In genomic region chr13:41701829-41702231, GRCm38 (mm10) we compare ENCODE assay signal across 13 mouse cellular contexts.
"Had no signal": no experiment of that assay in that cellular context is flagged by ENCODE, and none has a peak within 500 bp of the region (broad histone marks: within the 10 kb centered on the region; RNA-seq: fewer than 3 reads in every experiment).

No protein-coding gene starts in this region.

- H3K9ac ChIP-seq: liver, embryonic 13.5 days; liver, postnatal 0 days; lung, embryonic 15.5 days; midbrain, embryonic 13.5 days; stomach, embryonic 15.5 days had no signal

- H3K27me3 ChIP-seq: liver, embryonic 13.5 days; lung, embryonic 15.5 days; midbrain, embryonic 13.5 days; stomach, embryonic 15.5 days had no signal

- H3K36me3 ChIP-seq: liver, embryonic 13.5 days; lung, embryonic 15.5 days; midbrain, embryonic 13.5 days; stomach, embryonic 15.5 days had no signal

- ATAC-seq: liver, postnatal 0 days; midbrain, embryonic 13.5 days had no signal

- H3K4me1 ChIP-seq: liver, embryonic 13.5 days; midbrain, embryonic 13.5 days had no signal

- H3K9me3 ChIP-seq: liver, embryonic 13.5 days; lung, embryonic 15.5 days; midbrain, embryonic 13.5 days; stomach, embryonic 15.5 days had no signal

- DNase-seq: kidney, adult 8-10 months; kidney, postnatal 25 days; liver; liver, embryonic 13.5 days; liver, postnatal 0 days; lung, postnatal 14 days; right cerebral cortex, postnatal 14 days; thymus, postnatal 4 days had no signal

- H3K4me3 ChIP-seq: left cerebral cortex, adult 2 months; liver, embryonic 13.5 days; lung, embryonic 15.5 days; midbrain, embryonic 13.5 days; myocyte; stomach, embryonic 15.5 days had no signal

- H3K4me2 ChIP-seq: liver, embryonic 13.5 days; lung, embryonic 15.5 days; midbrain, embryonic 13.5 days; stomach, embryonic 15.5 days had no signal

- H3K27ac ChIP-seq: left cerebral cortex, adult 2 months; liver, embryonic 13.5 days; lung, embryonic 15.5 days; midbrain, embryonic 13.5 days; stomach, embryonic 15.5 days had no signal
